Mouse (Mus musculus): ENCODE measurements around the gene Mpp3. TPM values are rescaled to one million over a fixed set of nuclear protein-coding genes. Genes with fewer than 3 reads are reported as not detected.

Gene Mpp3
- polyA plus RNA-seq, 1 experiment from 2014 or later, result 62.7 TPM

GRCm38 (mm10) chr11:102033055-102033591, 4.9 kb upstream of the Mpp3 start:
- H3K9me3 ChIP-seq (ENCODE audit: control insufficient read depth, low read length), result no peaks in the 10 kb centered on the region
- H3K36me3 ChIP-seq (ENCODE audit: control insufficient read depth, insufficient read depth, low read length), result no peaks in the 10 kb centered on the region
- no peak for ATAC-seq
- H3K4me2 ChIP-seq (ENCODE audit: low read length), result no peak overlapping the region
- no peaks in the 10 kb centered on the region for H3K27me3 ChIP-seq (replicated peaks; ENCODE audit: control insufficient read depth, insufficient read depth, low read length)
- 92% methylated on average over 12 of the region's 12 CpGs for WGBS
- peaks cover 6% of the 10 kb centered on the region for H3K4me1 ChIP-seq (ENCODE audit: control insufficient read depth, insufficient read depth, low read depth, low read length)
- no peak overlapping the region for H3K27ac ChIP-seq (ENCODE audit: low read depth, low read length)
- no peak overlapping the region for H3K4me3 ChIP-seq (ENCODE audit: low read length)
- H3K9ac ChIP-seq (ENCODE audit: low read depth, low read length), result no peak overlapping the region

GRCm38 (mm10) chr11:102031149-102031548, 2.9 kb upstream of the Mpp3 start:
- Histone ChIP-seq H3K9ac (ENCODE audit: low read depth, low read length) (no peak overlapping the region), H3K36me3 (ENCODE audit: control insufficient read depth, insufficient read depth, low read length) (no peaks in the 10 kb centered on the region), H3K4me1 (ENCODE audit: control insufficient read depth, insufficient read depth, low read depth, low read length) (peaks cover 13% of the 10 kb centered on the region), H3K27ac (ENCODE audit: low read depth, low read length) (no peak overlapping the region), H3K4me3 (ENCODE audit: low read length) (no peak overlapping the region), H3K27me3 (replicated peaks; ENCODE audit: control insufficient read depth, insufficient read depth, low read length) (no peaks in the 10 kb centered on the region), H3K9me3 (ENCODE audit: control insufficient read depth, low read length) (no peaks in the 10 kb centered on the region), H3K4me2 (ENCODE audit: low read length) (no peak overlapping the region)
- no peak for ATAC-seq
- 63% methylated on average over 7 of the region's 7 CpGs for WGBS

GRCm38 (mm10) chr11:102029966-102030365, 1.7 kb upstream of the Mpp3 start:
- H3K27ac ChIP-seq (ENCODE audit: low read depth, low read length), result no peak overlapping the region
- H3K4me2 ChIP-seq (ENCODE audit: low read length), result no peak overlapping the region
- no peaks in the 10 kb centered on the region for H3K9me3 ChIP-seq (ENCODE audit: control insufficient read depth, low read length)
- H3K4me3 ChIP-seq (ENCODE audit: low read length), result no peak overlapping the region
- H3K27me3 ChIP-seq (replicated peaks; ENCODE audit: control insufficient read depth, insufficient read depth, low read length), result no peaks in the 10 kb centered on the region
- peaks cover 22% of the 10 kb centered on the region for H3K4me1 ChIP-seq (ENCODE audit: control insufficient read depth, insufficient read depth, low read depth, low read length)
- no peaks in the 10 kb centered on the region for H3K36me3 ChIP-seq (ENCODE audit: control insufficient read depth, insufficient read depth, low read length)
- ATAC-seq, result no peak
- H3K9ac ChIP-seq (ENCODE audit: low read depth, low read length), result no peak overlapping the region
- WGBS, result 27% methylated on average over 7 of the region's 7 CpGs

GRCm38 (mm10) chr11:102029304-102029703, 1.0 kb upstream of the Mpp3 start:
- ATAC-seq, result no peak
- H3K4me1 ChIP-seq (ENCODE audit: control insufficient read depth, insufficient read depth, low read depth, low read length), result peaks cover 26% of the 10 kb centered on the region
- H3K9me3 ChIP-seq (ENCODE audit: control insufficient read depth, low read length), result no peaks in the 10 kb centered on the region
- H3K27ac ChIP-seq (ENCODE audit: low read depth, low read length), result no peak overlapping the region
- H3K27me3 ChIP-seq (replicated peaks; ENCODE audit: control insufficient read depth, insufficient read depth, low read length), result no peaks in the 10 kb centered on the region
- no peak overlapping the region for H3K9ac ChIP-seq (ENCODE audit: low read depth, low read length)
- 79% methylated on average over 4 of the region's 4 CpGs for WGBS
- H3K4me3 ChIP-seq (ENCODE audit: low read length), result no peak overlapping the region
- no peak overlapping the region for H3K4me2 ChIP-seq (ENCODE audit: low read length)
- no peaks in the 10 kb centered on the region for H3K36me3 ChIP-seq (ENCODE audit: control insufficient read depth, insufficient read depth, low read length)

- peak; percentile 41 for ATAC-seq
- Histone ChIP-seq H3K36me3 (ENCODE audit: control insufficient read depth, insufficient read depth, low read length) (no peaks in the 10 kb centered on the region), H3K27ac (ENCODE audit: low read depth, low read length) (peak overlapping the region; percentile 85), H3K9me3 (ENCODE audit: control insufficient read depth, low read length) (no peaks in the 10 kb centered on the region), H3K4me2 (ENCODE audit: low read length) (peak overlapping the region; percentile 76), H3K9ac (ENCODE audit: low read depth, low read length) (peak overlapping the region; percentile 72), H3K4me1 (ENCODE audit: control insufficient read depth, insufficient read depth, low read depth, low read length) (peaks cover 27% of the 10 kb centered on the region), H3K4me3 (ENCODE audit: low read length) (peak overlapping the region; percentile 56), H3K27me3 (replicated peaks; ENCODE audit: control insufficient read depth, insufficient read depth, low read length) (no peaks in the 10 kb centered on the region)
- WGBS, result 2% methylated on average over 12 of the region's 12 CpGs
These were observed 772 bp downstream of the Mpp3 start for GRCm38 (mm10) chr11:102027361-102028017.

GRCm38 (mm10) chr11:102026694-102027360, 1.4 kb downstream of the Mpp3 start:
- under 1% methylated on average over 51 of the region's 73 CpGs for WGBS
- H3K4me1 ChIP-seq (ENCODE audit: control insufficient read depth, insufficient read depth, low read depth, low read length), result peaks cover 27% of the 10 kb centered on the region

GRCm38 (mm10) chr11:102025991-102026660, 2.1 kb downstream of the Mpp3 start:
- H3K9ac ChIP-seq (ENCODE audit: low read depth, low read length), result peak overlapping the region; percentile 72
- H3K9me3 ChIP-seq (ENCODE audit: control insufficient read depth, low read length), result no peaks in the 10 kb centered on the region
- H3K4me3 ChIP-seq (ENCODE audit: low read length), result peak overlapping the region; percentile 56
- H3K36me3 ChIP-seq (ENCODE audit: control insufficient read depth, insufficient read depth, low read length), result no peaks in the 10 kb centered on the region
- peaks cover 27% of the 10 kb centered on the region for H3K4me1 ChIP-seq (ENCODE audit: control insufficient read depth, insufficient read depth, low read depth, low read length)
- peak overlapping the region; percentile 76 for H3K4me2 ChIP-seq (ENCODE audit: low read length)
- no peaks in the 10 kb centered on the region for H3K27me3 ChIP-seq (replicated peaks; ENCODE audit: control insufficient read depth, insufficient read depth, low read length)
- under 1% methylated on average over 22 of the region's 23 CpGs for WGBS
- peak overlapping the region; percentile 85 for H3K27ac ChIP-seq (ENCODE audit: low read depth, low read length)
- ATAC-seq, result peak; percentile 18; the same call in 1 of the 2 replicates

More at GRCm38 (mm10) chr11:102026694-102027360, 1.4 kb downstream of the Mpp3 start:
- peak overlapping the region; percentile 56 for H3K4me3 ChIP-seq (ENCODE audit: low read length)
- H3K27me3 ChIP-seq (replicated peaks; ENCODE audit: control insufficient read depth, insufficient read depth, low read length), result no peaks in the 10 kb centered on the region
- no peaks in the 10 kb centered on the region for H3K36me3 ChIP-seq (ENCODE audit: control insufficient read depth, insufficient read depth, low read length)
- peak; percentile 87 for ATAC-seq
- H3K4me2 ChIP-seq (ENCODE audit: low read length), result peak overlapping the region; percentile 76
- peak overlapping the region; percentile 72 for H3K9ac ChIP-seq (ENCODE audit: low read depth, low read length)
- H3K27ac ChIP-seq (ENCODE audit: low read depth, low read length), result peak overlapping the region; percentile 85
- H3K9me3 ChIP-seq (ENCODE audit: control insufficient read depth, low read length), result no peaks in the 10 kb centered on the region

- no peaks in the 10 kb centered on the region for H3K27me3 ChIP-seq (replicated peaks; ENCODE audit: control insufficient read depth, insufficient read depth, low read length)
- WGBS, result 41% methylated on average over 7 of the region's 7 CpGs
- H3K9me3 ChIP-seq (ENCODE audit: control insufficient read depth, low read length), result no peaks in the 10 kb centered on the region
- H3K4me3 ChIP-seq (ENCODE audit: low read length), result peak overlapping the region; percentile 56
- no peak overlapping the region; the same call in 1 of the 2 replicates for H3K27ac ChIP-seq (ENCODE audit: low read depth, low read length)
- H3K4me2 ChIP-seq (ENCODE audit: low read length), result peak overlapping the region; percentile 76
- ATAC-seq, result no peak
- H3K36me3 ChIP-seq (ENCODE audit: control insufficient read depth, insufficient read depth, low read length), result no peaks in the 10 kb centered on the region
- peak overlapping the region; percentile 36 for H3K9ac ChIP-seq (ENCODE audit: low read depth, low read length)
- H3K4me1 ChIP-seq (ENCODE audit: control insufficient read depth, insufficient read depth, low read depth, low read length), result peaks cover 27% of the 10 kb centered on the region
These were observed 2.9 kb downstream of the Mpp3 start for GRCm38 (mm10) chr11:102025354-102025753.

- Histone ChIP-seq H3K4me2 (ENCODE audit: low read length) (peak overlapping the region; percentile 76), H3K27ac (ENCODE audit: low read depth, low read length) (no peak overlapping the region; the same call in 1 of the 2 replicates), H3K27me3 (replicated peaks; ENCODE audit: control insufficient read depth, insufficient read depth, low read length) (no peaks in the 10 kb centered on the region), H3K9ac (ENCODE audit: low read depth, low read length) (no peak overlapping the region; the same call in 1 of the 2 replicates), H3K4me1 (ENCODE audit: control insufficient read depth, insufficient read depth, low read depth, low read length) (peaks cover 27% of the 10 kb centered on the region), H3K9me3 (ENCODE audit: control insufficient read depth, low read length) (no peaks in the 10 kb centered on the region), H3K4me3 (ENCODE audit: low read length) (no peak overlapping the region; the same call in 1 of the 2 replicates), H3K36me3 (ENCODE audit: control insufficient read depth, insufficient read depth, low read length) (no peaks in the 10 kb centered on the region)
- ATAC-seq, result no peak
- 82% methylated on average over 4 of the region's 4 CpGs for WGBS
These were observed 3.4 kb downstream of the Mpp3 start for GRCm38 (mm10) chr11:102024875-102025274.
